Mouse (Mus musculus): ENCODE results near the gene Lsm4.

- TF ChIP-seq EP300 (IDR thresholded peaks at IDR 0.05; ENCODE audit: low read depth): no peak
- no peak for TF ChIP-seq CTCF (IDR thresholded peaks at IDR 0.05; ENCODE audit: low read depth)
Measured at GRCm38 (mm10) chr8:70677451-70678080, 4.5 kb downstream of the Lsm4 start.

All from liver, embryonic 14.5 days (tissue).